Mouse (Mus musculus) lung, adult 2 months (tissue): ENCODE measurements around the gene Ubr3.

Source experiments
- CTCF ChIP-seq: fragments of 200-500 bp; IDR thresholded peaks from 2 replicates; pipeline ENCODE4 v1.5.1; 2011; ENCODE audit warnings: mild to moderate bottlenecking, low read length, control low read depth; ENCODE audit not compliant: insufficient read depth
- POLR2A ChIP-seq: fragments of 200-500 bp; IDR thresholded peaks from 2 replicates; pipeline ENCODE4 v1.6.1; 2011; ENCODE audit warnings: low read depth, mild to moderate bottlenecking, control low read depth, low read length, borderline replicate concordance; ENCODE audit errors: extremely low read depth

DNA sequence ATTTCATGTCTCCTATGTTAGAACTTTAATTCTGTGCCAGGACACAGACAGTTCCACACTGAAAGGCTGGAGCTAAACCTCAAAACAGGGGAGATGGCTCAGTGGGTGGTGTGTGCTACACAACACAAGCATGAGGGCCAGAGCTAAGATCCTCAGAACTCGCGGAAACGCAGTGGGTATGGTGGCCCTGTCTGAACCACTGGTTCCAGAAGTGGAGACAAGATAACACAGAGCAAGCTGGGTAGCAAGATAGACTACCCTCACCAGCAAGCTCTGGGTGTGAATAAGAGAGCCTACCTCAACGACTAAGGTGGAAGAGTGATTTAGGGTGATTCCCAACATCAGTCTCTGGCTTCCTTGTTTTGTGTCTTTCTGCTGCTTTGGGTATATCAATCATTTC lies 42.2 kb downstream of the Ubr3 start:
- no peak for TF ChIP-seq POLR2A
- TF ChIP-seq CTCF = no peak
